Mouse (Mus musculus) forebrain, embryonic 16.5 days (tissue): ENCODE results near the gene Rab3gap2. TPM values are rescaled to one million over a fixed set of nuclear protein-coding genes. Genes with fewer than 3 reads are reported as not detected.

Experiments
- ATAC-seq: fragments of 200-750 bp; cut with Nextera tagmentation; 2 replicates; pipeline ENCODE4 v1.8.0; 2017; ENCODE audit warnings: mild to moderate bottlenecking, moderate library complexity
- H3K27ac ChIP-seq: fragments of 300-500 bp; sonication (generic); 2 replicates; pipeline ENCODE4 v1.5.1; 2014; ENCODE audit warnings: low read length, control low read depth
- H3K27me3 ChIP-seq: fragments of 300-500 bp; sonication (generic); replicated peaks from 2 replicates; pipeline ENCODE4 v1.6.1; 2014; ENCODE audit warnings: low read length; ENCODE audit not compliant: control insufficient read depth, insufficient read depth
- H3K36me3 ChIP-seq: fragments of 300-500 bp; sonication (generic); 2 replicates; pipeline ENCODE4 v1.6.1; 2014; ENCODE audit not compliant: control insufficient read depth, insufficient read depth
- H3K4me1 ChIP-seq: fragments of 300-500 bp; sonication (generic); replicated peaks from 2 replicates; pipeline ENCODE4 v1.6.1; 2014; ENCODE audit warnings: low read length; ENCODE audit not compliant: control insufficient read depth, insufficient read depth
- H3K4me2 ChIP-seq: fragments of 300-500 bp; sonication (generic); 2 replicates; pipeline ENCODE4 v1.6.1; 2014; ENCODE audit warnings: mild to moderate bottlenecking, low read length, control low read depth
- H3K4me3 ChIP-seq: fragments of 300-500 bp; sonication (generic); replicated peaks from 2 replicates; pipeline ENCODE4 v1.5.1; 2014; ENCODE audit warnings: mild to moderate bottlenecking, low read length, control low read depth
- H3K9ac ChIP-seq: fragments of 300-500 bp; sonication (generic); replicated peaks from 2 replicates; pipeline ENCODE4 v1.6.1; 2014; ENCODE audit warnings: low read depth, low read length, control low read depth
- H3K9me3 ChIP-seq: fragments of 300-500 bp; sonication (generic); 2 replicates; pipeline ENCODE4 v1.6.1; 2016; ENCODE audit warnings: low read length; ENCODE audit not compliant: control insufficient read depth
- WGBS: fragments of 180-500 bp; shearing (Covaris S2); extraction: QIAGEN DNeasy Blood & Tissue Kit; methylation state at CpG from one replicate; pipeline ENCODE4 v1.1.7; 2014; 5-methylcytosine and 5-hydroxymethylcytosine counted together
- polyA plus RNA-seq: library from polyadenylated mRNA; unstranded; fragments of >200 nt; fragmentation: Nextera tagmentation; extraction: Ambion mirVana; gene quantifications from 2 replicates; pipeline ENCODE4 v1.2.1, GENCODE M21; 2015

Rab3gap2 gene
- 29.0 and 30.2 TPM in 2 replicates for polyA plus RNA-seq

- WGBS: under 1% methylated on average over 56 of the region's 57 CpGs
- H3K9ac ChIP-seq: peak within 1 kb of the TSS; percentile 88
Measured at GRCm38 (mm10) chr1:185203909-185204661, at the start of gene Rab3gap2. TSS of gene Rab3gap2 (plus strand) at chr1:185204117.

GRCm38 (mm10) chr1:185173641-185174040, 30.3 kb upstream of the Rab3gap2 start:
- Histone ChIP-seq H3K9ac (no peak overlapping the region), H3K27ac (no peak overlapping the region), H3K36me3 (no peaks in the 10 kb centered on the region), H3K9me3 (no peaks in the 10 kb centered on the region), H3K27me3 (no peaks in the 10 kb centered on the region), H3K4me3 (no peak overlapping the region), H3K4me1 (no peaks in the 10 kb centered on the region), H3K4me2 (no peak overlapping the region)
- WGBS: 86% methylated on average over 5 of the region's 5 CpGs
- ATAC-seq: no peak

More at GRCm38 (mm10) chr1:185203909-185204661, at the start of gene Rab3gap2:
- Histone ChIP-seq H3K4me2 (peak within 1 kb of the TSS; percentile 91), H3K36me3 (no peaks in the 10 kb centered on the region), H3K4me3 (peak within 1 kb of the TSS; percentile 83), H3K27me3 (no peaks in the 10 kb centered on the region), H3K27ac (peak within 1 kb of the TSS; percentile 69), H3K9me3 (no peaks in the 10 kb centered on the region), H3K4me1 (peaks cover 23% of the 10 kb centered on the region)
- ATAC-seq: peak; percentile 96

GRCm38 (mm10) chr1:185177860-185178259, 26.1 kb upstream of the Rab3gap2 start:
- H3K4me3 ChIP-seq: no peak overlapping the region
- no peak overlapping the region for H3K9ac ChIP-seq
- H3K4me2 ChIP-seq: no peak overlapping the region
- H3K36me3 ChIP-seq: no peaks in the 10 kb centered on the region
- no peaks in the 10 kb centered on the region for H3K9me3 ChIP-seq
- H3K27me3 ChIP-seq: no peaks in the 10 kb centered on the region
- ATAC-seq: no peak
- WGBS: 75% methylated on average over 6 of the region's 6 CpGs
- no peak overlapping the region for H3K27ac ChIP-seq
- no peaks in the 10 kb centered on the region for H3K4me1 ChIP-seq

- Histone ChIP-seq H3K4me1 (no peaks in the 10 kb centered on the region), H3K9me3 (no peaks in the 10 kb centered on the region), H3K27me3 (no peaks in the 10 kb centered on the region), H3K9ac (no peak overlapping the region), H3K4me3 (no peak overlapping the region), H3K36me3 (no peaks in the 10 kb centered on the region), H3K27ac (no peak overlapping the region), H3K4me2 (no peak overlapping the region)
- 41% methylated on average over 9 of the region's 9 CpGs for WGBS
- ATAC-seq: no peak
Measured at GRCm38 (mm10) chr1:185183591-185184330, 20.2 kb upstream of the Rab3gap2 start.

GRCm38 (mm10) chr1:185185556-185185955, 18.4 kb upstream of the Rab3gap2 start:
- ATAC-seq: peak; percentile 58
- 50% methylated on average over 9 of the region's 9 CpGs for WGBS
- H3K9me3 ChIP-seq: no peaks in the 10 kb centered on the region
- no peaks in the 10 kb centered on the region for H3K4me1 ChIP-seq
- H3K4me2 ChIP-seq: no peak overlapping the region
- no peak overlapping the region for H3K9ac ChIP-seq
- no peak overlapping the region for H3K4me3 ChIP-seq
- no peak overlapping the region for H3K27ac ChIP-seq
- no peaks in the 10 kb centered on the region for H3K36me3 ChIP-seq
- H3K27me3 ChIP-seq: no peaks in the 10 kb centered on the region

- H3K36me3 ChIP-seq: no peaks in the 10 kb centered on the region
- H3K27ac ChIP-seq: no peak overlapping the region
- no peaks in the 10 kb centered on the region for H3K9me3 ChIP-seq
- H3K4me3 ChIP-seq: no peak overlapping the region
- H3K4me2 ChIP-seq: no peak overlapping the region
- H3K9ac ChIP-seq: no peak overlapping the region
- no peaks in the 10 kb centered on the region for H3K4me1 ChIP-seq
- peak; percentile 65 for ATAC-seq
- H3K27me3 ChIP-seq: no peaks in the 10 kb centered on the region
- 66% methylated on average over 13 of the region's 13 CpGs for WGBS
Measured at GRCm38 (mm10) chr1:185187135-185187785, 16.7 kb upstream of the Rab3gap2 start.

- H3K27ac ChIP-seq: no peak overlapping the region
- no peaks in the 10 kb centered on the region for H3K9me3 ChIP-seq
- no peaks in the 10 kb centered on the region; the same call in 1 of the 2 replicates for H3K4me1 ChIP-seq
- H3K4me2 ChIP-seq: no peak overlapping the region
- H3K4me3 ChIP-seq: no peak overlapping the region
- no peaks in the 10 kb centered on the region for H3K36me3 ChIP-seq
- no peaks in the 10 kb centered on the region for H3K27me3 ChIP-seq
- no peak overlapping the region for H3K9ac ChIP-seq
- no peak for ATAC-seq
- 92% methylated on average over 9 of the region's 9 CpGs for WGBS
Measured at GRCm38 (mm10) chr1:185189901-185190300, 14.0 kb upstream of the Rab3gap2 start.

- no peak overlapping the region for H3K9ac ChIP-seq
- no peaks in the 10 kb centered on the region for H3K9me3 ChIP-seq
- no peak overlapping the region for H3K4me3 ChIP-seq
- H3K27me3 ChIP-seq: no peaks in the 10 kb centered on the region
- no peak for ATAC-seq
- no peak overlapping the region for H3K4me2 ChIP-seq
- whole genome bisulfite sequencing: 88% methylated on average over 8 of the region's 8 CpGs
- no peaks in the 10 kb centered on the region; the same call in 1 of the 2 replicates for H3K4me1 ChIP-seq
- H3K36me3 ChIP-seq: no peaks in the 10 kb centered on the region
- no peak overlapping the region for H3K27ac ChIP-seq
Measured at GRCm38 (mm10) chr1:185192087-185192486, 11.8 kb upstream of the Rab3gap2 start.

- peak; percentile 31; the same call in 1 of the 2 replicates for ATAC-seq
- H3K4me1 ChIP-seq: no peaks in the 10 kb centered on the region; the same call in 1 of the 2 replicates
- H3K4me2 ChIP-seq: 0 out of 2 replicates have a peak overlapping the region, but pooled peaks have one; percentile 12
- no peaks in the 10 kb centered on the region for H3K27me3 ChIP-seq
- no peak overlapping the region for H3K4me3 ChIP-seq
- no peaks in the 10 kb centered on the region for H3K9me3 ChIP-seq
- H3K27ac ChIP-seq: no peak overlapping the region
- no peak overlapping the region for H3K9ac ChIP-seq
- no peaks in the 10 kb centered on the region for H3K36me3 ChIP-seq
- 11% methylated on average over 10 of the region's 10 CpGs for WGBS
Measured at GRCm38 (mm10) chr1:185193509-185193908, 10.4 kb upstream of the Rab3gap2 start.
